In genomic region chr10:117149241-117149640, GRCm38 (mm10) we compare ENCODE assay signal across 8 mouse cellular contexts. TPM values are rescaled to one million over a fixed set of nuclear protein-coding genes. Genes with fewer than 3 reads are reported as not detected.
A peak's percentile ranks its signal among the peaks of the same experiment; 100 is the strongest.
DNase-seq lines count a peak whose midpoint lies in the region; ATAC-seq and TF ChIP-seq lines count a peak whose summit lies in the region.

No protein-coding gene starts in this region.

- H3K9me3 ChIP-seq in intestine, embryonic 15.5 days = no peaks in the 10 kb centered on the region

- no peak for TF ChIP-seq POLR2A in liver, adult 2 months (IDR thresholded peaks at IDR 0.05; ENCODE audit: extremely low read depth, insufficient read depth, low read length)
- TF ChIP-seq POLR2A in embryonic fibroblast, embryonic 13.5 days (IDR thresholded peaks at IDR 0.05; ENCODE audit: low read depth, low read length) = no peak; the same call in 1 of the 2 replicates
- TF ChIP-seq POLR2A in myocyte (IDR thresholded peaks at IDR 0.05; ENCODE audit: insufficient read length, low read depth) = no peak

- no peak for TF ChIP-seq CTCF in liver, adult 2 months (IDR thresholded peaks at IDR 0.05; ENCODE audit: low read depth, low read length)
- TF ChIP-seq CTCF in embryonic fibroblast, embryonic 13.5 days (IDR thresholded peaks at IDR 0.05; ENCODE audit: borderline replicate concordance, insufficient read depth, low read length) = no peak

- H3ac ChIP-seq in myocyte (ENCODE audit: control insufficient read depth, insufficient read length) = no peak overlapping the region

- no peak overlapping the region; the same call in 1 of the 2 replicates for H3K9ac ChIP-seq in liver, adult 2 months (ENCODE audit: low read depth, low read length)
- H3K9ac ChIP-seq in intestine, embryonic 15.5 days = no peak overlapping the region

- DNase-seq in liver, adult 2 months (ENCODE audit: extremely low read depth, low read depth, low spot score) = peak; percentile 24
- no peak for DNase-seq in liver
- DNase-seq in urinary bladder, postnatal 25 days (ENCODE audit: low spot score) = no peak
- DNase-seq in cerebellum, postnatal 36 days = no peak
- no peak for DNase-seq in thymus, postnatal 14 days

- peaks cover 19% of the 10 kb centered on the region for H3K4me1 ChIP-seq in liver, adult 2 months (ENCODE audit: control insufficient read depth, insufficient read depth, low read length)
- peaks cover 21% of the 10 kb centered on the region for H3K4me1 ChIP-seq in embryonic fibroblast, embryonic 13.5 days (ENCODE audit: control insufficient read depth, insufficient read depth, low read length)
- peaks cover 30% of the 10 kb centered on the region for H3K4me1 ChIP-seq in intestine, embryonic 15.5 days (replicated peaks)

- H3K4me2 ChIP-seq in intestine, embryonic 15.5 days (replicated peaks) = peak overlapping the region; percentile 81
- peak overlapping the region; percentile 85 for H3K4me2 ChIP-seq in myocyte (ENCODE audit: low read depth)

- 15% methylated on average over 7 of the region's 7 CpGs for WGBS in liver, adult 2 months
- WGBS in intestine, embryonic 15.5 days = 24% methylated on average over 7 of the region's 7 CpGs

- no peak overlapping the region for H3K27ac ChIP-seq in liver, adult 2 months (replicated peaks; ENCODE audit: insufficient read depth, low read depth, low read length)
- H3K27ac ChIP-seq in embryonic fibroblast, embryonic 13.5 days (ENCODE audit: insufficient read depth, low read length) = peak overlapping the region; percentile 94
- no peak overlapping the region for H3K27ac ChIP-seq in intestine, embryonic 15.5 days

- H3K36me3 ChIP-seq in liver, adult 2 months (ENCODE audit: control insufficient read depth, insufficient read depth, low read length) = no peaks in the 10 kb centered on the region
- H3K36me3 ChIP-seq in intestine, embryonic 15.5 days = no peaks in the 10 kb centered on the region
- no peaks in the 10 kb centered on the region for H3K36me3 ChIP-seq in myocyte (ENCODE audit: control insufficient read depth, insufficient read depth)

- ATAC-seq in intestine, embryonic 15.5 days = no peak

- H3K27me3 ChIP-seq in liver, adult 2 months (ENCODE audit: control insufficient read depth, insufficient read depth, low read length) = no peaks in the 10 kb centered on the region
- H3K27me3 ChIP-seq in intestine, embryonic 15.5 days (replicated peaks) = no peaks in the 10 kb centered on the region
- no peaks in the 10 kb centered on the region for H3K27me3 ChIP-seq in myocyte (ENCODE audit: control insufficient read depth, insufficient read depth, insufficient read length)

- peaks cover 16% of the 10 kb centered on the region for H3K79me2 ChIP-seq in liver, adult 2 months (ENCODE audit: control insufficient read depth, insufficient read depth, low read length)
- peaks cover 38% of the 10 kb centered on the region for H3K79me2 ChIP-seq in myocyte (ENCODE audit: control insufficient read depth, insufficient read depth)

- peak overlapping the region; percentile 95; the same call in 1 of the 2 replicates for H3K4me3 ChIP-seq in liver, adult 2 months (ENCODE audit: insufficient read depth, low read depth, low read length)
- peak overlapping the region; percentile 64 for H3K4me3 ChIP-seq in embryonic fibroblast, embryonic 13.5 days (ENCODE audit: insufficient read depth, low read length)
- H3K4me3 ChIP-seq in intestine, embryonic 15.5 days (replicated peaks) = peak overlapping the region; percentile 100; the same call in 1 of the 2 replicates
- peak overlapping the region; percentile 57 for H3K4me3 ChIP-seq in myocyte

TF ChIP-seq in myocyte, 11 proteins besides CTCF, POLR2A, EP300 and RAD21:
- TF ChIP-seq TCF12 (IDR thresholded peaks at IDR 0.05; ENCODE audit: insufficient read depth, poor library complexity, severe bottlenecking) = no peak
- no peak for TF ChIP-seq MYOG (IDR thresholded peaks at IDR 0.05; ENCODE audit: control insufficient read depth in 1 of 3, insufficient read depth in 1 of 3, insufficient read length in 2 of 3, low read depth in 2 of 3)
- TF ChIP-seq USF1 (IDR thresholded peaks at IDR 0.05; ENCODE audit: low read depth) = no peak
- TF ChIP-seq MYOD1 (IDR thresholded peaks at IDR 0.05; ENCODE audit: control insufficient read depth in 1 of 3, insufficient read length in 2 of 3, low read depth in 2 of 3) = no peak
- TF ChIP-seq CEBPB (IDR thresholded peaks at IDR 0.05; ENCODE audit: insufficient read depth, poor library complexity, severe bottlenecking) = no peak
- no peak for TF ChIP-seq REST (IDR thresholded peaks at IDR 0.05; ENCODE audit: insufficient read depth, insufficient read length)
- no peak for TF ChIP-seq POLR2AphosphoS2 (IDR thresholded peaks at IDR 0.05; ENCODE audit: insufficient read length, low read depth)
- TF ChIP-seq E2F4 (IDR thresholded peaks at IDR 0.05; ENCODE audit: insufficient read depth) = no peak
- no peak for TF ChIP-seq SRF (IDR thresholded peaks at IDR 0.05; ENCODE audit: control insufficient read depth, insufficient read length, low read depth)
- TF ChIP-seq TCF3 (IDR thresholded peaks at IDR 0.05; ENCODE audit: insufficient read length, low read depth) = no peak
- no peak for TF ChIP-seq MAX (IDR thresholded peaks at IDR 0.05; ENCODE audit: low read depth)
TF ChIP-seq in myocyte: peak in this region for 0.

RNA-seq across cellular contexts. Expression of gene Frs2, which starts 0.9 kb away (rescaled TPM):
- 11.1 and 15.2 TPM in 2 replicates for total RNA-seq in liver, adult 2 months (2014; rRNA removed)
- polyA plus RNA-seq in liver, adult 2 months (2012; rRNA removed) = 6.0 and 7.4 TPM in 2 replicates
- 54.8 and 61.5 TPM in 2 replicates for polyA plus RNA-seq in embryonic fibroblast, embryonic 13.5 days (2011; ENCODE audit: insufficient read length, low read depth, missing spikeins)
- polyA plus RNA-seq in intestine, embryonic 15.5 days (2015; fragmentation: Nextera tagmentation; extraction: Ambion mirVana) = 14.2 and 16.8 TPM in 2 replicates
- 6.6 TPM for polyA plus RNA-seq in myocyte (2012; fragmentation: generic; extraction: Trizol)
